Mouse (Mus musculus) hindbrain, embryonic 15.5 days (tissue): ENCODE measurements around the gene Ptprf. TPM values are rescaled to one million over a fixed set of nuclear protein-coding genes. Genes with fewer than 3 reads are reported as not detected.

ENCODE experiments used
- ATAC-seq: fragments of 200-750 bp; cut with Nextera tagmentation; 2 replicates; pipeline ENCODE4 v1.8.0; 2017; ENCODE audit warnings: low read depth, moderate number of reproducible peaks, moderate TSS enrichment; ENCODE audit not compliant: low FRiP score
- H3K27ac ChIP-seq: fragments of 300-500 bp; sonication (generic); replicated peaks from 2 replicates; pipeline ENCODE4 v1.5.1; 2015; ENCODE audit warnings: mild to moderate bottlenecking, inconsistent platforms
- H3K27me3 ChIP-seq: fragments of 300-500 bp; sonication (generic); 2 replicates; pipeline ENCODE4 v1.6.1; 2015; ENCODE audit warnings: control low read depth, inconsistent platforms
- H3K36me3 ChIP-seq: fragments of 300-500 bp; sonication (generic); 2 replicates; pipeline ENCODE4 v1.6.1; 2015; ENCODE audit warnings: control low read depth, inconsistent platforms
- H3K4me1 ChIP-seq: fragments of 300-500 bp; sonication (generic); replicated peaks from 2 replicates; pipeline ENCODE4 v1.6.1; 2015; ENCODE audit warnings: control low read depth, inconsistent platforms
- H3K4me2 ChIP-seq: fragments of 300-500 bp; sonication (generic); 2 replicates; pipeline ENCODE4 v1.6.1; 2015; ENCODE audit warnings: moderate library complexity, mild to moderate bottlenecking, inconsistent platforms
- H3K4me3 ChIP-seq: fragments of 300-500 bp; sonication (generic); 2 replicates; pipeline ENCODE4 v1.5.1; 2015; ENCODE audit warnings: mild to moderate bottlenecking, inconsistent platforms
- H3K9ac ChIP-seq: fragments of 300-500 bp; sonication (generic); 2 replicates; pipeline ENCODE4 v1.6.1; 2015; ENCODE audit warnings: inconsistent platforms
- H3K9me3 ChIP-seq: fragments of 300-500 bp; sonication (generic); 2 replicates; pipeline ENCODE4 v1.6.1; 2016; ENCODE audit warnings: control low read depth, inconsistent platforms
- WGBS: fragments of 180-500 bp; shearing (Covaris S2); methylation state at CpG from one replicate; pipeline ENCODE4 v1.1.7; 2015; 5-methylcytosine and 5-hydroxymethylcytosine counted together
- polyA plus RNA-seq: library from polyadenylated mRNA; unstranded; fragments of >200 nt; fragmentation: Nextera tagmentation; extraction: Ambion mirVana; gene quantifications from 2 replicates; pipeline ENCODE4 v1.2.1, GENCODE M21; 2015

Ptprf gene
- polyA plus RNA-seq, 1 experiment from 2014 or later: 86.3 TPM

DNA sequence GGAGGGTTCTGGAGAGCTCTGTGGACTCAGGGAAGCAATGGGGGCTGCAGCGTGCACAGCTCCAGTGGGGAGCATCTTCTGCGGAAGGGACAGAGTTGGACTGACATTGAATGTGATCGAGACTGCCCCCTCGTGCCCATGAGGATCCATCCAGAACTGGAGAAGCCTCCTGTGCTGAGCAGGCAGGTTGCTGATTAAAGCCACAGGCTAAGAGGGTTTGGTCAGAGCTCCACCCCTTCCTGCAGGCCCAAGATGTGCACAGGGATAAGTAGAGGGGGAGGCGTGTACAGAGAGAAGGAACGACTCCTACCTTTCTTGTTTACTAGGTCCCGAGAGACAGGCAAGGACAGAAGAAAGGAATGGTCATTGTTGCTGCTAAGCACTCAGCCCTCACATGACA is 69.9 kb downstream of the Ptprf start:
- no peaks in the 10 kb centered on the region for H3K4me1 ChIP-seq
- H3K27me3 ChIP-seq: no peaks in the 10 kb centered on the region
- H3K4me2 ChIP-seq: no peak overlapping the region
- H3K4me3 ChIP-seq: no peak overlapping the region
- ATAC-seq: no peak
- 88% methylated on average over 7 of the region's 7 CpGs for WGBS
- peaks cover 87% of the 10 kb centered on the region for H3K36me3 ChIP-seq
- no peaks in the 10 kb centered on the region for H3K9me3 ChIP-seq
- H3K27ac ChIP-seq: no peak overlapping the region
- no peak overlapping the region for H3K9ac ChIP-seq

DNA sequence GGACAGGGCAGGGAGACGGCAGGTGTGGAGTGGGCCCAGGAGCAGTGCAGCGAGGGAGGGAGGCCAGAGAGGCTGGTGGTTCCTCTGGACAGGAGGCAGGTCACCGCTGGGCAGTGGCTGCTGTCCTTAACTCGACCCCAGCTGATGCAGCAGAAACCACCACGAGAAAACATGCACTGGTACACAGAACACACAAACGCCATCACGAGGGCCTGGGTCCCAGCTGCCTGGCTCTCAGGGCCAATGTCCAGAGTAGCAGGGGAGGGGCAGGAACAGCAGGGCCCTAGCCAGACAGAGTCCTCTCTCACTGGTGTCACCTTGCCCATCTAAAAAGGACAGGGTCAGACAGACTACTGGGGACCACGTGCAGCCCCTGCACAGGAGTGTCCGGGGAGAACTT is 70.4 kb downstream of the Ptprf start:
- ATAC-seq: no peak
- H3K4me2 ChIP-seq: no peak overlapping the region
- H3K9ac ChIP-seq: no peak overlapping the region
- H3K4me1 ChIP-seq: no peaks in the 10 kb centered on the region
- no peaks in the 10 kb centered on the region for H3K27me3 ChIP-seq
- H3K36me3 ChIP-seq: peaks cover 87% of the 10 kb centered on the region
- H3K4me3 ChIP-seq: no peak overlapping the region
- WGBS: 92% methylated on average over 9 of the region's 9 CpGs
- no peak overlapping the region for H3K27ac ChIP-seq
- no peaks in the 10 kb centered on the region for H3K9me3 ChIP-seq

DNA sequence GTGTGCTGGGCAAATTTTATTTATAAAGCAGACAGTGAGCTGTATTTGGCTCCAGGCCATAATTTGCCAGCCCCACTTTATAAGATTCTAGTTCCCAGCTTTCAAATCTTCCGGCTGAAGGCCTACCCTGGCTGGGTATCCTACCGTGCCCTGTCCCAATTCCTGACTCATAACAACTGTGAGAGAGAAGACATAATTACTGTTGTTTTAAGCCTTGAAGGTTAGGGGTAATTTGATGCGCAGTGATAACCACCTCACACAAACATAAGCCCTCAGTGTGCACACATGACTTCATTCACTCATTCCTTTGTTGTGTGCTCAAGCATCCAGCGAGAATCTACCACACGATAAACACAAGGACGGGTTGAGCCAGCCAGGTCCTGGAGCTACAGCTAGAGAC is 71.7 kb downstream of the Ptprf start:
- H3K9ac ChIP-seq: no peak overlapping the region
- H3K9me3 ChIP-seq: no peaks in the 10 kb centered on the region
- H3K4me2 ChIP-seq: no peak overlapping the region
- H3K4me1 ChIP-seq: no peaks in the 10 kb centered on the region
- ATAC-seq: no peak
- 82% methylated on average over 6 of the region's 6 CpGs for WGBS
- H3K36me3 ChIP-seq: peaks cover 86% of the 10 kb centered on the region
- no peak overlapping the region for H3K27ac ChIP-seq
- H3K4me3 ChIP-seq: no peak overlapping the region
- no peaks in the 10 kb centered on the region for H3K27me3 ChIP-seq

DNA sequence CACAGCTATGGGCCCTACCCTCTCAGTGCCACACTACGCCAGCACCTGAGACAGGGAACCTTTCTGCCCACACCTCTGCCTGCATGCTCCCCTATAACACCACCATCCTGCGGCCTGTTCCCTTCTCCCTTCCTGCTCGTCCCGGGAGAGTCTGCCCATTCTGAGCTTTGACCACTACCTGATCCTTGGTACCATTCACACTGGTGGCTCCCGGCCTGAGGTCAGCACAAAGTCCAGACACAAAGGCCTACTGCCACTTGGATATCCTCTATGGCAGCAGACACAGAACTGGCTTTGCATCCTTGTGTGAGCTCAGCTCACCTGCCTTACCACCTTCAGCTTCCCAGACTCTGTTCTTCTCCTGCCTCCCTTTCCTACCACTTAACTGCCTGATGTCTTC is 72.7 kb downstream of the Ptprf start:
- H3K4me3 ChIP-seq: no peak overlapping the region
- H3K9ac ChIP-seq: no peak overlapping the region
- H3K9me3 ChIP-seq: no peaks in the 10 kb centered on the region
- no peaks in the 10 kb centered on the region for H3K4me1 ChIP-seq
- no peak for ATAC-seq
- H3K27me3 ChIP-seq: no peaks in the 10 kb centered on the region
- peaks cover 86% of the 10 kb centered on the region for H3K36me3 ChIP-seq
- H3K27ac ChIP-seq: no peak overlapping the region
- H3K4me2 ChIP-seq: no peak overlapping the region
- 88% methylated on average over 5 of the region's 5 CpGs for WGBS

DNA sequence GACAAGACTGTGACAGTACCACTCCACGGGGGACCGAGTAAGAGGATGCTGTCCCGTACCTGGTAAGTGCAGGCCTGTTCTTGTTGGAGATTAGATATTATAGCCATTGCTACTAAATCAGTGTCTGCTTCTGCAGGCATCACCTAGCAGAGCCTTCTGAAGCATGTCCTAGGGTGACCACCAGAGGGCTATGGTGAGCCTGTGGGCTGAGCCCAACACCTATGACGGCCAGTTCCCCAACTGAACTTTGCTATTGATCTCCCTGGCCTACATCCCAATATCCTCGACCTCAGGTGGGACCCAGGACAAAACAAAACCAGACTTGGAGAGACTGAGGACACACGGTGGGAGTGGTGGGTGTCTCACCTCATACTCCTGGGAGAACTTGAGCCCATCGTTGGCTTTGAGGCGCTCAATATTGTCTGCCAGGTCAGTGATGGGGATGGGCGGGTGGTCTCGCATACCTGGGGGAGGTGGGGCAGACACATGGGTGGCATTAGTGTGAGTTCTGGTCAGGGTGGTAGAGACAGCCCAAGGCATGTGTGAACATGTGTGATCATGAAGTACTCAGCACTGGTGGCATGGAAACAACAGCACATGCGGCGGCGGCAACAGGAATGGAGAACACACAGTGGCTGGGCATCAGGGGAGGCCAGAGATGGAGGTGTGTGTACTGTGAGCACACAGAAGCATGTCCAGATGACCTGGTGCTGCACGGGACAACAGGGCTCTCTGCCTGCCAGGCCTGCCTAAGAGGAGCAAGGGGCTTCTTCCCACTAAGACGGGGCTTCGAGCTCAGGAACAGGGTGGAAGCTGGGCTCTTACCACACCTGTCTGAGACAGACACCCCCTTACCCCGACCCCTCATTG is 74.2 kb downstream of the Ptprf start:
- 0 out of 2 replicates have a peak, but pooled peaks have one; percentile 13 for ATAC-seq
- H3K4me2 ChIP-seq: no peak overlapping the region
- H3K4me1 ChIP-seq: no peaks in the 10 kb centered on the region
- no peak overlapping the region for H3K27ac ChIP-seq
- WGBS: 85% methylated on average over 17 of the region's 17 CpGs
- no peak overlapping the region for H3K9ac ChIP-seq
- H3K9me3 ChIP-seq: no peaks in the 10 kb centered on the region
- H3K4me3 ChIP-seq: no peak overlapping the region
- H3K27me3 ChIP-seq: no peaks in the 10 kb centered on the region
- H3K36me3 ChIP-seq: peaks cover 86% of the 10 kb centered on the region

DNA sequence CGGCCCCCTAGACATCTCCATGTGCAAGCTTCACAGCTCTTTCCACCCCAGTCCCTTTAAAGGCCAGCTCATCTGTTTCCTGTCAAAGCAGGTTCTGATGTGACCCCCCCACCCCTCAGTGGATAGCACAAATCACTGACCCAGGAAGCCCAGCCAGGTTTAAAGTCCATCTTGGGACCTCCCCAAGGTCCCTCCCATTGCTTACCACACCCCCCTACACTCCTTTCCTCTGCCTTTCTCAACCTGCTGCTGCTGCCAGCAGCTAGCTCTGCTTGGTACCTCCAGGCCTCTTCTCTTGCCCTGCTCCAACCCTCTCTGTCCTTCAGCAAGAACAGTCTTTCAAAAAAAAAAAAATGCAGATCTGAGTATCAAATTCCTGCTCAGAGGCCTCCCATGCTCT is 76.3 kb downstream of the Ptprf start:
- Histone ChIP-seq H3K4me3 (no peak overlapping the region), H3K9me3 (no peaks in the 10 kb centered on the region), H3K4me1 (no peaks in the 10 kb centered on the region), H3K4me2 (no peak overlapping the region), H3K27me3 (no peaks in the 10 kb centered on the region), H3K36me3 (peaks cover 88% of the 10 kb centered on the region), H3K27ac (no peak overlapping the region), H3K9ac (no peak overlapping the region)
- 97% methylated on average over 1 of the region's 1 CpGs for WGBS
- ATAC-seq: no peak

DNA sequence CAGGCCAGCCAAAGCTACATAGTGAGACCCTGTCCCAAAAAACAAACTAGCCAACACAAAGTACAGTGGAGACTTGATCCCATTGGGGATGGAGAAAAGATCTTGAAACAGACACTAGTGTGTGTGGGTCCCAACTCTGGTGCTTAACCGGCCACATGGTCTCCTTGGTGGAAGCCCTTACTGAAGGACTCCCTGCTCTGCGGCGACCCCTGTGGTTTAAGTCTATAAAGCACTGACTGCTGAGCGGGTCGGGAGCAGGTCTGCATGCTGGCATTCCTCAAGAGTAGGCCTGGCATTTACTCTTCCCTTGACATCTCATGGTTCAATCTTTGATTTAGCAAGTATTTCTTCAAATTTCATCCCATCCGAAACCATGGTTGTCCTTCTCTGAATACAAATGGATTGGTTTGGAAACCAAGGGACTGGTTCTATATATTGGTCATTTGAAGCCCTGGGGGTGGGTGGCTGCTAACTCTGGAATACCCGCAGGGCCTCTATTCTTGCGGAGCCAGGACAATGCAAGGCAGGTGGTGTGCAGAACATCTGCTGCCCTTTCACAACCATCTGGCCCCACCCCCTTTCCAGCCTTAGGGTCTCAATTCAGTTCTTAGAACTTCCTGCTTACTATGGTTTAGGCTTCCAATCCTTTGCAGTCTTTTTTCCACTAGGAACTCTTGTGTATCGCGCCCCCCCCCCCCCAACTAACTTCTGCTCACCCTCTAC is 84.1 kb downstream of the Ptprf start:
- no peaks in the 10 kb centered on the region for H3K27me3 ChIP-seq
- no peaks in the 10 kb centered on the region for H3K4me1 ChIP-seq
- H3K27ac ChIP-seq: no peak overlapping the region
- 52% methylated on average over 10 of the region's 10 CpGs for WGBS
- peaks cover 44% of the 10 kb centered on the region for H3K36me3 ChIP-seq
- H3K9me3 ChIP-seq: no peaks in the 10 kb centered on the region
- no peak overlapping the region for H3K9ac ChIP-seq
- H3K4me3 ChIP-seq: no peak overlapping the region
- ATAC-seq: no peak
- H3K4me2 ChIP-seq: no peak overlapping the region

DNA sequence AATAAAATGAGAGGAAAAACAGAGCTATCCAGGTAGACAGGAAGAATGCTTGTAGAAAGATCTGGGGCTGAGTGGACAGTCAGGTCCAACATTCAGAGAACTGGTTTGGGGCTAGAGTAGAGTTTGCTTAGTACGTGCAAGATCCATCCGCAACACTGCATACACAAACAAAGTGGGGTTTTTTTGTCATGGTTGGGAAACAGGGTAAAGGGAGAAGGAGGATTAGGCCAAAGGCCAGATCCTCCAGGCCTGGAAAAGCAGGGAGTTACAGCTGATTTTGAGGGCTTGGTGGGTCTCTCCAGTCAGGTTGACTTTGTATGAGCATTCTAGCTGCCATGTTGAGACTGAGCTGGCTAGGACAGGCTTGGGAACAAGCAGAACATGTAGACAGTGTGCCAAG is 85.3 kb downstream of the Ptprf start:
- peaks cover 32% of the 10 kb centered on the region for H3K36me3 ChIP-seq
- H3K4me1 ChIP-seq: no peaks in the 10 kb centered on the region
- no peak overlapping the region for H3K27ac ChIP-seq
- no peaks in the 10 kb centered on the region for H3K9me3 ChIP-seq
- ATAC-seq: no peak
- 94% methylated on average over 2 of the region's 2 CpGs for WGBS
- H3K9ac ChIP-seq: no peak overlapping the region
- no peaks in the 10 kb centered on the region for H3K27me3 ChIP-seq
- H3K4me2 ChIP-seq: no peak overlapping the region
- H3K4me3 ChIP-seq: no peak overlapping the region

DNA sequence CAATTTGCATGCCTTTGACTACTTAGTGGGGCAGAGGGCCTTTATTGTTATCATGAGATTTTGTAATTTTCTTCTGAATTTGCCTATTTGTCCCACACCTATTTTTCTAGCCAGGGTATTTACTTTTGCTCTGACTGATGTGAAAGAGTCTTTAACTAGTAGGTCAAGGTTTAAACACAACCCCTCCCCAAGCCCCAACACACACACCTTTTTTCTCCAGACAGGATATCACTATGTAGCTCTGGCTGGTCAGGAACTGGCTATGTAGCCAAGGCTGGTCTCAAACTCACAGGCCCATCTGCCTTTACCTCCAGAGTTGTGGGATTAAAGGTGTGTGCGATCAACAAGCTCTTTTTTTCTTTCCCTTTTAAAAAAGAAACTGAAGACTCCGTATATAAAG is 92.1 kb downstream of the Ptprf start:
- WGBS: 95% methylated on average over 2 of the region's 2 CpGs
- H3K9me3 ChIP-seq: no peaks in the 10 kb centered on the region
- no peak overlapping the region for H3K27ac ChIP-seq
- H3K36me3 ChIP-seq: no peaks in the 10 kb centered on the region
- no peak overlapping the region for H3K4me3 ChIP-seq
- H3K9ac ChIP-seq: no peak overlapping the region
- no peak overlapping the region for H3K4me2 ChIP-seq
- no peak for ATAC-seq
- no peaks in the 10 kb centered on the region for H3K4me1 ChIP-seq
- H3K27me3 ChIP-seq: no peaks in the 10 kb centered on the region

DNA sequence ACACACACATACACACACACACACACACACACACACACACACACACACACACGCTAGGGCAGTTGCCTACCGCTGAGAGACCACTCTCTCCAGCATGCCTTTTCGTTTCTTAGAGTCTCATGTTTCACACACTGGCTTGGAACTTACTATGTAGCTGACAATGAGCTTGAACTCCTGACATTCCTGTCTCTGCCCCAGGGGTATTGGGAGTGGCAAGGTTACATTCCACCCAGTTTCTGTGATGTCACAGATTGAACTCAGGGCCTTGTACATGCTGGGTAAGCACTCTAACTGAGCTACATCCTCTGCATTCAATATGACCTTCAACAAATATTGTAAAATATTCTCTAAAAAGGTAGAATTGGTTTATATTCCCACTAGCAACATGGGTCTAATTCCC is 92.6 kb downstream of the Ptprf start:
- no peaks in the 10 kb centered on the region for H3K27me3 ChIP-seq
- no peaks in the 10 kb centered on the region for H3K9me3 ChIP-seq
- H3K27ac ChIP-seq: no peak overlapping the region
- H3K4me1 ChIP-seq: no peaks in the 10 kb centered on the region
- no peak for ATAC-seq
- H3K4me3 ChIP-seq: no peak overlapping the region
- H3K9ac ChIP-seq: no peak overlapping the region
- no peak overlapping the region for H3K4me2 ChIP-seq
- WGBS: 77% methylated on average over 3 of the region's 3 CpGs
- H3K36me3 ChIP-seq: no peaks in the 10 kb centered on the region

DNA sequence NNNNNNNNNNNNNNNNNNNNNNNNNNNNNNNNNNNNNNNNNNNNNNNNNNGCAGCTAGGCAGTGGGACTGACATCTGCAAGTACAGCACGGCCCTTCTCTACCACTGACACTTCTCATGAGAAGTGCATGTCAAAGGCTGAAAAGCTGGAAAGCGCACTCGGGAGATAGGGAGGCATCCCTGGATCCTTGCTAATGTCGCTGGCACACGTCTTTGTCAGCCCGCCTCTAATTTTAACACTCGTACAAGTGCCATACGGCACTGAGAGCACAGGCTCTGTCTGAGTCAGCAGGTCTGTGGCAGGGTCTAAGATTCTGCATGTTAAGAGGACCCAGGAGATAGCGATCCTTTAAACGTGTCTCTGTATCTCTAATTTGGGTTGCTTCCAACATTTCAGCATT is 95.0 kb downstream of the Ptprf start:
- no peak for ATAC-seq
- Histone ChIP-seq H3K9me3 (no peaks in the 10 kb centered on the region), H3K36me3 (no peaks in the 10 kb centered on the region), H3K4me1 (no peaks in the 10 kb centered on the region), H3K4me3 (no peak overlapping the region), H3K4me2 (no peak overlapping the region), H3K27me3 (no peaks in the 10 kb centered on the region), H3K9ac (no peak overlapping the region), H3K27ac (no peak overlapping the region)
- 87% methylated on average over 10 of the region's 10 CpGs for WGBS

DNA sequence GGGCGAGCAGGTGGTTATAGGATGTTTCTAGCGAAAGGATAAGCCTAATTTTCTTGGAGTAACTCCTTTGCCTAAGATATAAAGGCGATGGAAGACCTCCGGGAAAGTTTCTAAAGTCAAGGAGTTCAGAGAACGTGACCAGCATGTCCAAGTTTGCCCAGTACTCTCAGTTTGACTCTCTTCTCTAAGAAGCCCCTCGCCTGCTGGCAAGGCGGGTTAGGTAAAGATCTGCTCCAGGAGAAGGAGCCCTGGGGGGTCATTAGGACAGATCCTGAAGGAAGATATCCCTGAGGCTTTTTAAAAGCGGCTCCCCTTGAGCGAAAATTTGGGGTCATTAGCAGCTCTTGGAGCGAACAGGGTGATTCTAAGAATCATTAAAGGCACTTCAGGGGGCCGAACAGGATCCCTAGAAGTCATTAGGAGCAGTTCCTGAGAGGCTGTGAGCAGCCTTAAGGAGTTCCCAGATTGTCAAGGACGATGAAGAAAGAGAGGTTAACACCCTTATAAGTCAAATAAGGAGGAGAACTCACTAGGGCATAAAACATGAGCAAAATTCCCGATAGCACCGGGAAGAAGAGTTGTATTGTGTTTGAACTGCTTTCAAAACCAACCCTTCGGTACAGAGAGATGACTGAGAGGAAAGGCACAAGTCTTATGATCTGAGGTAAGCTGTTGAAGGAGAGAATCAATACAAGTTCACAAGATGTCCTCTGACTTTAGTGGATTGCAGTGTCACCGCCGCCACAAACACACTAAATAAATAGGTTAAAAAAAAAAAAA is 110.7 kb downstream of the Ptprf start:
- Histone ChIP-seq H3K4me2 (peak overlapping the region; percentile 79), H3K36me3 (peaks cover 19% of the 10 kb centered on the region), H3K27me3 (no peaks in the 10 kb centered on the region), H3K27ac (peak overlapping the region; percentile 95), H3K4me3 (peak overlapping the region; percentile 57), H3K9ac (peak overlapping the region; percentile 48), H3K4me1 (peaks cover 17% of the 10 kb centered on the region), H3K9me3 (no peaks in the 10 kb centered on the region)
- 0 out of 2 replicates have a peak, but pooled peaks have one; percentile 1 for ATAC-seq
- WGBS: 13% methylated on average over 17 of the region's 17 CpGs
